Mouse (Mus musculus) olfactory bulb, adult 2 months (tissue): ENCODE data around the gene 1700013G24Rik.

Source experiments
- CTCF ChIP-seq: fragments of 200-500 bp; IDR thresholded peaks from 2 replicates; pipeline ENCODE4 v1.5.1; 2012; ENCODE audit warnings: low read depth, mild to moderate bottlenecking, low read length, moderate library complexity; ENCODE audit not compliant: insufficient read depth
- POLR2A ChIP-seq: fragments of 200-500 bp; IDR thresholded peaks from 2 replicates; pipeline ENCODE4 v1.6.1; 2012; ENCODE audit warnings: mild to moderate bottlenecking, low read depth, low read length, moderate library complexity; ENCODE audit not compliant: insufficient read depth

GRCm38 (mm10) chr4:137475271-137476050 is 22.4 kb downstream of the 1700013G24Rik start:
- TF ChIP-seq POLR2A = no peak
- TF ChIP-seq CTCF = no peak
